Mouse (Mus musculus) ovary, postnatal 36 days (tissue): ENCODE results near the gene Sdhc.
"Not testable (repeated sequence)": the region's sequence is repeated elsewhere in the genome, so short reads cannot be mapped to it uniquely, and the experiment has no call there.

Experiments
- DNase-seq: peaks from one replicate; pipeline ENCODE4 v3.0.0; 2022; ENCODE audit warnings: low spot score, mixed read lengths

Gene Sdhc

GRCm38 (mm10) chr1:171079825-171080224 lies 70.6 kb downstream of the Sdhc start:
- DNase-seq, result not testable (repeated sequence)

- not testable (repeated sequence) for DNase-seq
Measured at GRCm38 (mm10) chr1:171079345-171079744, 71.1 kb downstream of the Sdhc start.

GRCm38 (mm10) chr1:171078419-171078818 lies 72.0 kb downstream of the Sdhc start:
- not testable (repeated sequence) for DNase-seq

GRCm38 (mm10) chr1:171077955-171078354 lies 72.4 kb downstream of the Sdhc start:
- peak; percentile 57 for DNase-seq

GRCm38 (mm10) chr1:171077192-171077591 lies 73.2 kb downstream of the Sdhc start:
- DNase-seq, result not testable (repeated sequence)
